Mouse (Mus musculus) mesoderm, embryonic 11.5 days (tissue): Measurements from ENCODE around the gene Ccnj.

ENCODE experiments used
- DNase-seq: peaks from one replicate; pipeline ENCODE4 v3.0.0-alpha.2; 2012; ENCODE audit warnings: low read depth, low spot score

Ccnj gene

DNA sequence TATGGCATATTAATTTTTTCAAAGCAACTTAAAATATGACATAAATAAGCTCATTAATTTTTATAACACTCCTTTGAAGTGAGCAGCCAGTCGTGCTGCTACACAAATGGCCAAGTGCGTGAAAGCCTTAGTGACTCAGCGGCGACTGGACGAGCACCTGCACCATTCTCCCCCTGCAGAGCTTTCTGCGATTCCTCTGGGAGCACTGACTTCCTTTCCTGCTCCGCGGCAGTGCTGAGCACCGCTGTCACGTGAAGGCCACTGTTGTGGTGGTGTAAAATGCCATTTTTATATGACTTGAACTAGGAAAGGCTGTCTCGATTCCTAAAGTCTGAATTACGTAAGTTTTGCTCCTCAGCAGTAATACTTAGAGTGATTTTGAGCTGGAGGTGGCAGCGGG is 10.5 kb downstream of the Ccnj start:
- DNase-seq: no peak

DNA sequence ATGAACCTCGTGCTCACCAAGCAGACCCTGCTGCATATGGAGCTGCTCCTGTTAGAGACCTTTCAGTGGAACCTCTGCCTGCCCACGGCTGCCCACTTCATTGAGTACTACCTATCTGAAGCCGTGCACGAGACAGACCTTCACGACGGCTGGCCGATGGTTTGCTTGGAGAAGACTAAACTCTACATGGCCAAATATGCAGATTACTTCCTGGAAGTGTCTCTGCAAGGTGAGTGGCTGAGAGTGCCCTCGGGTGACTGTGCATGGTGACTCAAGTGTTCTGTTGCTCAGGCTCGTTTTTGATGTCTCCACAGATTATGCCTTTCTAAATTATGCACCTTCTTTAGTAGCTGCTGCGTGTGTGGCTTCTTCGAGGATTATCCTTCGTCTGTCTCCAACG is 13.7 kb downstream of the Ccnj start:
- no peak for DNase-seq

DNA sequence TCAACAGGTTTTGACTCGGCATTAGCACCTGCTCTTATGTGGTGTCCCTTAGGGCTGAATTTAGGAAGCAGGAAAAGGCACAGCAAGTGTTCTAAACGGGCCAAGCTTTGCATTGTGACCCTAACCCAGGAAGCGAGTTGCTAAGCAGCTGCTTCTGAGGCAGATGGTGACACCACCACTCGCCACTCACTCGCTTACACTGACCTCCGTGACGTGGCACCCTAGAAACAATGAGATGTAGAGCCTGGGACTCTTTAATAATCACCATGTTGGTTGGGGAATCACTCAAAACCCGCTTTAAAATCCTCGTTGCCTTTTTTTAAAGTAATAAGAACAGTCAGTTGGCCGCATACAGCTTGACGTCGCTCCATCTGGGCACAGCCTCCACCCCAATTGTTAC is 18.3 kb downstream of the Ccnj start:
- no peak for DNase-seq

DNA sequence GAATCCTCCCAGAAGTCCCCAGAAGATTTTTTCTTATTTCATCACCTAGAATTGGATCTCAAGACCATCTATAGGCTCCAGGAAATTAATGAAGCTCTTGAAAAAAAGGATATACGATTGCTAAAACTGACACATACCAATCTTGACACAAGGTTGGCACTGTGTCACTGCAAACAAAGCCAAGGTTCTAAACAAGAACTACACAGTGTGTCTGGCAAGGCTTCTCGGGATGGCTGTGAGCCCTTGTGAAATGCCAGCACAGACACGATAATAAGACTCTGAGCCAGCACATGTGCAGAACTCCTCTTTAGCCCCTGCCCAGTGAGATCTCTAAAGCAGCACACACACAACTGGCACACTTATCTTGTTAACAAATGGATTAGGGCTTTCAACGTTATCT is 28.5 kb downstream of the Ccnj start:
- no peak for DNase-seq

DNA sequence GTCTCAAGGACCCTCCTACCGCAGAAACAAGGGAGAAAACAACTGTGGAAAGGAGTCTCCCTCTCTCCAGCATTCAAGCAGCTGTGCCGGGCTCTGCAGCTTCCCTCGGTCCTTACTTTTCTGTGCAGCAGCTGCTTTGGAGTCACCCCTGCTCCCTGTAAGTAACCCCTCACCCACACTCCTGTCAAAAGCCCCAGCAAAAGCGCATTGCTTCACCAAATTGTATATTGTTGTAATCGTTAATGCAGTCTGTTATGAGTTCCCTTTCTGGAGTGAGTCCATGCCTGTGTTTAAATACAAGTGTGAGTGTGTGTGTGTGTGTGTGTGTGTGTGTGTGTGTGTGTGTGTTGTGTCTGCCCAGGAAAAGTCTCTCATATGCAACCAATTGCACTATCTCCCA is 37.2 kb downstream of the Ccnj start:
- no peak for DNase-seq

DNA sequence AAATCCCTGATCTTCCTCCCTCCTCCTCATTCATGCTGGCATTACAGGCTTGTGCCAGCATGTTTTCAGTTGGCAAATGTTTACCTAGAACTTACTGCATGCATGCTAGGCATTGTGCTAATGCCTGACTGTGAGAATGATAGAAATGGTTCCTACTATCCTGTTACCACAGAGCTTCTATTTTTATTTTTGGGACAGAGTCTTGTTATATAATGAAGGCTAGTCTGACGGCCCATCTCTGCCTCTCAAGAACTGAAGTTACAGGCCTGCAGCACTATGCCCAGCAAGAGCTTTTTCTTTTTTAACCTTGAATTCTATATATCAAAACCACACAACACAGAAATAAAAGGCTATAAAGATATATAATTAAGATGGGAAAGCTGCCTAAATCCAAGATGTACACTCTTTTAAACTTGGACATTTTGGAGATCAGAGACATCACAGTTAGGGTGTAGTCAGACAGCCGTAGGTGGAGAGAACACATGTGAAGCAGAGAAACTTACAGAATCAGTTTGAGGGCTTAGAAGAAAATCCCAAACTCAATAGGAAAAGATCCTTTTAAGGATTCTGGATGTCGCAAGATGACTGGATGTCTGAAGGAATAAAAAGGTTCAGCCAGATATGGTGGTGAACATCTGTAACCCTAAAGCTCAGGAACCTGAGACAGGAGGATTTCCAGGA is 38.5 kb downstream of the Ccnj start:
- DNase-seq: no peak

DNA sequence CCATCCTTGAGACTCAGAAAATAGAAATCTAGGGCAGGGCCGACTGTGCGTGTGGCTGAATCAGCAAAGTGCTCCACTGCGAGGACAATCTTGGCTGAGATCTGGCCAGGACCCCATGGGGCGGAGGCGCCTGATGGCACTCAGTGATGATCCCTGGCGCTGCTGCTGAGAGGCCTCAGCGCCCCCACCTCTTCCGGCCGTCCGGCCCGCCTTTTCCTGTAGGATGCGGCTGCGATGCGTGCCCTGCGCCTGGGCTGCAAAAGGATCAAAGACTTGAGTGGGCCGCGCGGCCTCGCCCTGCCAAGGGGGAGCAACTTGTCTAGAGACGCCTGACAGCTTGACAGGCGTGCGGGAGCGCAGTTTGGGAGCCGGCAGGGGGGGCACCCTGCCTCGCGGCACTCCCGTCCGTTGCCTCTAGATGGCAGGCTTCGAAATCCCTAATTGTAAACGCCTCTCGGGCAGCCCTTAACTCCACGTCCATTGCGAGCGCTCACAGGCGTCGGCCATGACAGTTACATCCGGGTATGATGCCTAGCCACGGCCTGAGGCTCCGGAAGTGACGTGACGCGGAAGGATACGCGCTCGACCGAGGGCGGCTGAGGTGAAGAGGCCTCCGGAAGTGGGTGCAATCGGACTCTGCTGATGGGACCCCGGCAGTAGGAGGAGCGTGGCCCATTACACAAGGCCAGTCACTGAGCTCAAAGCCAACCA is 42.0 kb downstream of the Ccnj start:
- peak; percentile 98 for DNase-seq

DNA sequence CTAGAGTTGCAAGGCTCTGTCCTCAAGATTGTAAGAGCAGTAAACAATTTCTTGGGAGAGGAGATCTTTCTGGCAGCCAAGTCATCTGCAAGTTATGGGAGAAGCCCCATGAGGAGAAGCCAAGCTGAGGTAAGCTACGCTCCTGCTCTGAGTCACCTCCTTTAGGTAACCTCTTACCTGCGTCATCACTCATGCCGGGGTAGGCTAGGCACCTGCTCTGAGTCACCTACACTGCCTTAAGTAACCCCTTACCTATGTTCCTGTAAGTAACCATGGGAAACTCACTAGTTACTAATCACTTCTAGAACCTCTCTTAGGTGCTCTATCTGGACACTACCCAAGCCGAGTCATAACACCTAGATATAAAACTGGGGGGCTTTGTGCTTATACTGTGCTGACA is 50.6 kb downstream of the Ccnj start:
- no peak for DNase-seq

DNA sequence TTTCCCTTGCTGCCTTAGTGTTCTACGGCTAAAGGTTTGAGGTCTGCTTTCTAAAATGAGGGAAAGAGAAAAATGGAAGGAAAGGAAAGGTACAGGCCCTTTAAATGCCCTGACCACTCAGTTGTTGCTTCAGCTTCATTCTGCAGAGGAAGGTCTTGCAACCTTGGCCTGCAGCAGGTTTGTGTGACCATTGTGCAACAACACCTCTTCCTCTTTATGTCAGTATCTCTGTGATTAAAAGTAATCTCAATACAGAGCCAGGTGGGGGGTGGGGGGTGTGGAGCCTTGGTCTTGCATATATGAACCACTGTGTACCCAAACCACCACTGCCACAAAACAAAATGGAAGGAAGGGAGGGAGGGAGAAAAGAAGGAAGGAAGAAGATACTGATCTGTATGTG is 57.8 kb downstream of the Ccnj start:
- DNase-seq: no peak

DNA sequence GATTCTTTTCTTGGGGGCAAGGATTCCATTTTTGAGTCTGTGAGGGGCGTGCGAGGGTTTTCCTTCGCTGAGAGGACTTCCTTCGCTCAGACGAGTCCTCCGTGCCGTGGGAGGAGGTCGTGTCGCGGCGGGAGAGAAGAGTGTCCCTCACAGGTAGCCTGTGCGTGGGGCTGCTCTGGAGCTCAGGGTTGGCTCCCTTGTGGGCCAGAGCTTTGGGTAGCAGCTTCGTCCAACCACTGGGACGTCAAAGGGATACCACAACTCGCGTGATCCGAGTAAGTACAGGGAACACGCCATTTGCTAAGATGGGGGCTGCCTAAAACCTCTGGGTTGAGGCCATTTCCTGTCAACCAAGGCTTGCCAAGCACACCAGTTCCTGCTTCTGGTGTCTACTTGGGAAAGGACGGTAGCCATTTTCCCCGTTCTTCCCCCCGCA is 63.0 kb downstream of the Ccnj start:
- no peak for DNase-seq

DNA sequence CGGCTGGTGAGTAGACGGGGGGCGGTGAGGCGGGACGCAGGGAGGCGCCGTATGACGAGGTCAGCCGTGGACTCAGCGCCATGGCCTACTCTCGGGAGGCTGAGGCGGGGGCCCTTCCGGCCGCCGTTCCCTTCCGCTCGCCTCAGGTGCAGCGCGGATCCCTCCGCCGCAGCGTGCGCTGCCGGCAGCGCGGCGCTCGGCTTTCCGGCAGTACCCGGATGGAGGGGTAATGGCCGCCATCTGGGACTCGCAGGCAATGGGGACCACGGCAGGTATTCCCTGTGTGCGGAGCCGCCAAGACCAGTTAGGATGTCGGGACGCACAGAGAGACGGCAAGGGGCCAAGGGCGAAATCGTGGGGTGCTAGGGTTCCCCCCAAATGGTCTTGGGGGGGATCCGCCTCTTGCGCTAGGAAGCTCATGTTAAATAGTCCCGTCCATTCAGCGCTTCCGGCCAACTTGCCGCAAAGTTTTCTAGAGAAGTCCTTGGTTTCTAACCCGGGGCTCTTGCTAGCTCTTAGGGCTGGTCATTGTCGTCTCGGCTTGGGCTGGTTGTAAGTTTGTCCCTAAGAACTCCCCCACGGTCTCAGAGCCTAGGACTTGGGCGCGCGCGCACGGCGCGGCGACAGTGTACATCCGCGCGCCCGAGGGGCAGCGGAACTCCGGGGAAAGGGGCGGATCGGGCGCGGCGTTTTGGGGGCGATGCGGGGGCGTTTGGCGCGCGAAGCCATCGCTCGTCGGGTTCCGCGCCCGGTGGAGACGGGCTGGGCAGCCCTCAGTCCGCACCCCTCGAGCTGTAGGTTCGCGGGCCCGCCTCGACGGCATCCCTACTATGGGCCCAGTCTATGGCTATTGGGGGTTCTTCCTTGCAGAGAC is 63.7 kb downstream of the Ccnj start, which contains the start of gene Zfp518a:
Zfp518a (plus strand) TSS at position 187 of the 874 bp plus-strand sequence.
- DNase-seq: peak; percentile 96

DNA sequence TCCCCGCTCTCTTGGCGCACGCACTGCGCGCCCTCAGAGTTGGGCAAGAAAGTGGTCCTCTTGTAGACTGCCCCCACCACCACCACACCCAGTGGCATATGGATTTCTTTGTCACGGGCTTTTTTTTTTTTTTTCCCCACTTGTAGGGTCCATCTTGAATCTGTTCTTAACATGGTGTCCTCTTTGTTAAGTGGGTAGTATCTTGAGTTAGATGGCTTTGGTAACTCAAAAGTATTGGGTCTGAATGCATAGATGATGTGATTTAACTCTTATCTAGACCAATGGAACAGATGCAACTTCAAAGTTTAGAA is 64.3 kb downstream of the Ccnj start:
- DNase-seq: no peak
